Mouse (Mus musculus) fibroblast of lung, adult 2 months (primary cell): ENCODE results near the gene Olfr206.
"Not testable (repeated sequence)": the region's sequence is repeated elsewhere in the genome, so short reads cannot be mapped to it uniquely, and the experiment has no call there.

Experiments used
- DNase-seq: peaks from one replicate; pipeline ENCODE4 v3.0.0-alpha.2; 2011; ENCODE audit warnings: low read depth

Gene Olfr206

DNA sequence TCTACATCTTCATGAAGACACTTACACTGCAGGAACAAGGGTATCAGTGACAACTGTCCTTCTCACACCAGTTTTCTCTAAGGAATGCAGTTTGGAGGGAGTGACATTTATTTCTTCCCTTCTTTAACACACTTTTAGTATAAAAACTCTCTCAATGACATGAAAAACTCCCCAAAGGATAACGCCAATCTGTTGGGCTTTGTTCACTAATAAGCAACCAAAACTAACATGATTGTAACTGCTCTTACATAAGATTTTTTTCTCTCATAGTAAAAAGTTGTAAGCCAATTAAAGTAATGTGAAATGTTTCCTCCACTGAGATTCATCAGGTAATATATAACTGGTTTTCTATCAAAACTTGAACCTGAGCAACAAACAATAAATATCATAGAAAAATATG is at the start of gene Olfr206:
Gene Olfr206, minus strand, starts transcription at position 101 of the 400 bp plus-strand sequence.
- DNase-seq = no peak

DNA sequence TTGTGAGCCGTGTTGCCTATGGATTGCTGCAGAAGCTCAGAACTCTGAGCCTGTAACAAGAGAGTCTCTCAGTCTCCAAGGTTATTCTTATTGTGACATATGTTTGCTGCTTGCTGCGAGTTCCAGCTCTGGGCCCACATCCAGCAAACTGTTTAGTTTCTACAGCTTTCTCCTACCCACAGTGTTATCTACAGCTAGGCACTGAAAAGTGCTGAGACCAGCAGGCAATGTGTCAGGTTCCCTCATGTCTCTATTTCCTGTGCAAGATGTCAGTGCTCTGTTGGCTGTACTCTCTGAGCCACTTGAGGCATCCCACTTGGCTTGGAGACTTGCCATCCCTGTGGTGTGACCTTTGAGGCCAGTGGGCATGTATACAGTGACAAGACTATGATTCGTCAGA is 44.3 kb upstream of the Olfr206 start:
- no peak for DNase-seq

GRCm38 (mm10) chr16:59363893-59364292 is 14.8 kb upstream of the Olfr206 start, which contains the start of gene Olfr209:
Gene Olfr209 (minus strand): TSS chr16:59363993.
- no peak for DNase-seq

DNA sequence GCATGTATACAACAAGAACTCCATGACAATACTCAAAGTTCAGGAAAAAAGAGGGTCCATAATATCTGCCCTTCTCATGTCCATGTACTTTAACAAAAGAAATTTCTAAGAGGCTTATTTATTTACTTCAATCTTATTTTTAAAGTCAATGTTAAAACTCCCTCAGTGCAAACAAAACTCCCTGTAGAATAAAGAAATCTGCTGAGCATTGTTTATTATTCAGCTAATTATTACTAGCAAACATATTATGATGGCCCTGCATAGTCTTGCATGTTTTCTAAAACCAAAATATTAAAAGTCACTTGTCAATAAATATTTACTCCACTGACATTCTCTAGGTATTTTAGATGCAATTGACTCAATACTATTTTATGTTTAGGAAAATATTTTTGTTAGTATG is 18.0 kb downstream of the Olfr206 start, which contains the start of gene Olfr205:
Gene Olfr205, minus strand, starts transcription at position 101 of the 400 bp plus-strand sequence.
- DNase-seq = no peak

- not testable (repeated sequence) for DNase-seq
Measured at GRCm38 (mm10) chr16:59323262-59323661, 25.8 kb downstream of the Olfr206 start.

- DNase-seq = no peak
Measured at GRCm38 (mm10) chr16:59318148-59318547, 30.9 kb downstream of the Olfr206 start, which contains the start of gene Olfr204. Gene Olfr204 (minus strand): TSS chr16:59318248.

- no peak for DNase-seq
Measured at GRCm38 (mm10) chr16:59298581-59298980, 50.5 kb downstream of the Olfr206 start, which contains the start of gene Olfr203. Gene Olfr203 (plus strand): TSS chr16:59298881.
